Mouse (Mus musculus) C2C12 (cell line): ENCODE results near the gene Izumo2.

Experiments used
- CEBPB ChIP-seq: IDR thresholded peaks from one replicate; pipeline ENCODE4 v1.6.1; 2011; ENCODE audit warnings: low read depth, mild to moderate bottlenecking, control low read depth, moderate library complexity
- CTCF ChIP-seq: IDR thresholded peaks from one replicate; pipeline ENCODE4 v1.5.1; 2011; ENCODE audit not compliant: control insufficient read depth, insufficient read depth, insufficient read length
- MAX ChIP-seq: IDR thresholded peaks from one replicate; pipeline ENCODE4 v1.6.1; 2011; ENCODE audit warnings: mild to moderate bottlenecking, control low read depth
- MYOD1 ChIP-seq: IDR thresholded peaks from one replicate; pipeline ENCODE4 v1.6.1; 2011; ENCODE audit warnings: low read depth; ENCODE audit not compliant: control insufficient read depth, insufficient read length
- MYOG ChIP-seq: IDR thresholded peaks from one replicate; pipeline ENCODE4 v1.6.1; 2011; ENCODE audit not compliant: control insufficient read depth, insufficient read length; ENCODE audit errors: extremely low read depth
- USF1 ChIP-seq: IDR thresholded peaks from one replicate; pipeline ENCODE4 v1.6.1; 2011; ENCODE audit warnings: low read depth, mild to moderate bottlenecking, control low read depth, moderate library complexity

DNA sequence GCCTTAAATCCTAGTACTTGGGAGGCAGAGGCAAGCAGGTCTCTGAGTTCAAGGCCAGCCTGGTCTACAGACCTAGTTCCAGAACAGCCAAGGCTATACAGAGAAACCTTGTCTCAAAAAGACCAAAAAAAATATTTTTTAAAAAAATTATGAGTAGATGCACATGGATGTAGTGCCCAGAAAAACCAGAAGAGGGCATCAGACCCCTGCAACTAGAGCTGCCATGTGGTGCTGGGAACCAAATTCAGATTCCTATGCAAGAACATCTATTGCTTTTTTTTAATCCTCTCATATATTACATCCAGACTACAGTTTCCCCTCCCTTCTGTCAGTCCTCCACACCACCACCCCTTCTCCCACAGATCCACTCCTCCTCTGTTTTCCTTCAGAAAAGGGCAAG lies 2.2 kb upstream of the Izumo2 start:
- TF ChIP-seq CTCF = no peak
- no peak for TF ChIP-seq USF1
- no peak for TF ChIP-seq MYOD1
- TF ChIP-seq CEBPB = no peak
- TF ChIP-seq MAX = no peak
- TF ChIP-seq MYOG = no peak
